Mouse (Mus musculus) layer of hippocampus, adult 9-11 months (tissue): ENCODE results near the gene Gm3460.
"Not testable (repeated sequence)": the region's sequence is repeated elsewhere in the genome, so short reads cannot be mapped to it uniquely, and the experiment has no call there.

Experiments
- DNase-seq: peaks from one replicate; pipeline ENCODE4 v3.0.0; 2022

Gene Gm3460

DNA sequence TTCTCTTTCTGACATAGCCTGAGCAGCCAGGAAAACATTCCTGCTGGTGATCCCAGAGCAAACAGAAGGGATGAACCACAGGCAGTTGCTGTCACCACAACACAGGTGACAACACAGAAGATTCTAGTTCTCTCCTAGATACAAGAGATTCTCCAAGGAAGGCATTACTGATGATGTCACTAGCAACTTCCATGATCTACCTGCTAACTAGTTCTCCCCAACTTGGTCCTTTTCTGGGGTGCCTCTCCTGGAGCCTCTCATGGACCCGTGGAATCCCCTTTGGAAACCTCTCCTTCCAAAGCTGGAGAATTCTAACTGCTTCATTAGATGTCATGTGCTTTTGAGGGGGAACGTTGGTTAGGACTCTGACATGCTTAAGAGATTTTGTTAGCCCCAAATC is at the start of gene Gm3460:
Gm3460 (minus strand) TSS at position 101 of the 400 bp plus-strand sequence.
- not testable (repeated sequence) for DNase-seq

DNA sequence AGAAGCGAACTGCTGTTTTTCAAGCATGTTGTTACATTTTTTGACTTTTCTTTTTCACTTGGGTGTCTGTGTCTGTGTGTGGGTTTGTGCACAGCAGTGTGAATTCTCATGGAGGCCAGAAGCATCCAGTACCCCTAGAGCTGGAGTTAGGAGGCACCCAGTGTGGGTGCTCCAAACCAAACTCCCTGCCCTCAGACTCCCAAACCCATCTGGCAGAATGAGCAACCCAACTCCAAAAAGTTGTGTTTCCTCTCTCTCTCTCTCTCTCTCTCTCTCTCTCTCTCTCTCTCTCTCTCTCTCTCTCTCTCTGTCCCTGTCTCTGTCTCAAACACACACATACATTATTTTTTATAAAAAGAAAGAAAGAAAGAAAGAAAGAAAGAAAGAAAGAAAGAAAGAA is 15.8 kb downstream of the Gm3460 start:
- peak; percentile 3 for DNase-seq

DNA sequence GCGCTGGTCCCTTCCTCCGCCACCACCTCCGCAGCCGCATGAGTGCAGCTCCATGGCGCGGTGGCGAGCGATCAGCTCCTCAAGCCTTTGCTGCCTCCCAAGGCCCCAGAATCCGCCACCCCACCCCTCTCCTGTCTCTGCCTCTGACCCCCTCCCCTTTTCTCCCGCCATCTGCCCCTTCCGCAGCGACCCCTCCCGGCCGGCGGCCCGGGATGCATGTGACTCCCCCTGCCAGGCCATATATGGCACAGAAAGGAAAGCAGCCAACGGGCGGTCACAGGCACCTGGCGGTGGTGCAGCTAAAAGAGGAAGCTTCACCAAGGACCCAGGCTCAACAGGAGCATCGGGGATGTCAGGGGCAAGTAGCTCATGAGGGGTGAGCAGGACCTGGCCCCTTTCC is 17.2 kb downstream of the Gm3460 start:
- DNase-seq = peak; percentile 28

DNA sequence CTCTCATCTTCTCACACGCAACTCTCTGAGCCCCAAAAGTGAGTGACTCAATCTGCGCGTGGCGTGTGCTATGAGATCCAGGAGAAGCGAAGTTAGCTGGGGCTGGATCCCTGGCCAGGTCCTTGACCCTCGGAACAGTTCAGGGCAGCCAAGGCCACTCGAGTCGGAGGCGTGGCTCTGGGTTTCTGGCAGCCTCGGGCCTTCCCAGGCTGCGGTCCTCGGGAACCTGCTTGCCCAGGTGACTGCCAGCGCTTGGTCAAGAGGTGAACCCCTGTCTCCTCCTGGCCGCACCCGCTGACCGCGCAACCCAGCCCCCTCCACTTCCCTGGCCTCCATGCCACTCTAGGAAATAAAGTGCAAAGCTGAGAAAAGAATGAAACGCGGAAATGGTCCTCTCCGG is 17.7 kb downstream of the Gm3460 start:
- peak; percentile 1 for DNase-seq

DNA sequence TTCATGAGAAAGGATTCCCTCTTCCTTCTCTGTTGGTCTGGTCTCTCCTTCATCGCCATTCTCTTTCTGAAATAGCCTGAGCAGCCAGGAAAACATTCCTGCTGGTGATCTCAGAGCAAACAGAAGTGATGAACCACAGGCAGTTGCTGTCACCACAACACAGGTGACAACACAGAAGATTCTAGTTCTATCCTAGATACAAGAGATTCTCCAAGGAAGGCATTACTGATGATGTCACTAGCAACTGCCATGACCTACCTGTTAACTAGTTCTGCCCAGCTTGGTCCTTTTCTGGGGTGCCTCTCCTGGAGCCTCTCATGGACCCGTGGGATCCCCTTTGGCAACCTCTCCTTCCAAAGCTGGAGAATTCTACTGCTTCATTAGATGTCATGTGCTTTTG is 31.7 kb downstream of the Gm3460 start, which contains the start of gene Gm3629:
Gm3629 (minus strand) TSS at position 101 of the 400 bp plus-strand sequence.
- not testable (repeated sequence) for DNase-seq
